Mouse (Mus musculus): ENCODE results near the gene Acbd6.

DNA sequence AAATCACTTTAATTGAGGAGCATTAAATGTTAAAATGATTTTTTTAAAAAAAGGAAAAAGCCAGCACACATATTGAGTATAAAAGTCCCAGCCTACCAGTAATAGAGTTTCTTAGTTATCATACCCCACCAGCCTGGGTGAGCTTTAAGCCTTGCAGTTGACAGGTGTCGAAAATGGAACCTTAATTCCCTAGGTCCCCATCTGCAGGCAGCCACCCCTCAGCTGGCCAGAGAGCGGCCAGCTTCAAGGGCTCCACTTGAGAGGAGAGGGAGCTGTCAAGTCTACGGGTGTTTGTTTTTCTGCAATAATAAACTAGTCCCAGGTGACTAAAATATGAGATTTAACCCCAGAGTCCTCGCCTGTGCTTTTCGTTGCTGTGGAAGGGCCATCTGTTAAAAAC is 135.5 kb downstream of the Acbd6 start:
- TF ChIP-seq CTCF (IDR thresholded peaks at IDR 0.05; ENCODE audit: control insufficient read depth, insufficient read depth, low read length), result no peak
- no peak for TF ChIP-seq POLR2A (IDR thresholded peaks at IDR 0.05; ENCODE audit: borderline replicate concordance, control insufficient read depth, low read depth, low read length)
